Mouse (Mus musculus): ENCODE data around the gene Krtap28-10.

- TF ChIP-seq CTCF (conservative IDR thresholded peaks at IDR 0.05; ENCODE audit: insufficient read depth, insufficient read length, low read depth, low read length) (no peak), POLR2A (IDR thresholded peaks at IDR 0.05; ENCODE audit: low read depth, low read length) (no peak)
Measured at GRCm38 (mm10) chr1:82993947-82994346, 48.3 kb downstream of the Krtap28-10 start.

Measured in kidney, adult 2 months (tissue).